Mouse (Mus musculus) neural tube, embryonic 10.5 days (tissue): ENCODE results near the gene Cox14.
"Not testable (repeated sequence)": the region's sequence is repeated elsewhere in the genome, so short reads cannot be mapped to it uniquely, and the experiment has no call there.

Experiments
- DNase-seq: peaks from one replicate; pipeline ENCODE4 v3.0.0-alpha.2; 2017; ENCODE audit warnings: low spot score; ENCODE audit errors: extremely low spot score

Cox14 gene

GRCm38 (mm10) chr15:99724292-99725021, 961 bp upstream of the Cox14 start:
- DNase-seq, result peak; percentile 64

DNA sequence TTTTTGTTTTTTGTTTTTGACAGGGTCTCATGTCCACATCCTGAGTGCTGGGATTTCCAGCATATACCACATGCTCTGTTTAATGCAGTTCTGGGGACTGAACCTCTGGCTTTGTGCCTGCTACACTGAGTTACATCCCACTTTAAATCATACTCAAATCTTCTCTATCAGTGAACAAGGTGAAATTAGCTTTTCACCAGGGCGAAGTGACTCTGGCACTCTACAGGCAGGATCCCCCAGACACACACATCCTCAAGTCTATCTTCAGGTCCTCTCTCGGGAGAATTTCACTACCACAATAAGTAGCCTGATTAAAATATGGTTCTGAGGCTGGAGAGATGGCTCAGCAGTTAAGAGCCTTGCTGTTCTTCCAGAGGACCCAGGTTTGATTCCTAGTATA, 1.1 kb downstream of the Cox14 start:
- DNase-seq, result no peak

DNA sequence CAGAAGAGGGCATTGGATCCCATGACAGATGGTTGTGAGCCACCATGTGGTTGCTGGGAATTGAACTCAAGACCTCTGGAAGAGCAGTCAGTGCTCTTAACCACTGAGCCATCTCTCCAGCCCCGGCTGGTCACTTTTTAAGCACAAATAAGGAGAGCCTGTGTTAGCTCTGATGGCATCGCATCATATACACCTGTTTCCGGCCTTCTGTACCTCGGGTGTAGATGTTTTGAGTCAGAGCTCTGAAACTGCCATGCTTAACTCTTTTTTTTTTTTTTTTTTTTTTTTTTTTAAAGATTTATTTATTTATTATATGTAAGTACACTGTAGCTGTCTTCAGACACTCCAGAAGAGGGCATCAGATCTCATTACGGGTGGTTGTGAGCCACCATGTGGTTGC, 1.6 kb downstream of the Cox14 start:
- not testable (repeated sequence) for DNase-seq

DNA sequence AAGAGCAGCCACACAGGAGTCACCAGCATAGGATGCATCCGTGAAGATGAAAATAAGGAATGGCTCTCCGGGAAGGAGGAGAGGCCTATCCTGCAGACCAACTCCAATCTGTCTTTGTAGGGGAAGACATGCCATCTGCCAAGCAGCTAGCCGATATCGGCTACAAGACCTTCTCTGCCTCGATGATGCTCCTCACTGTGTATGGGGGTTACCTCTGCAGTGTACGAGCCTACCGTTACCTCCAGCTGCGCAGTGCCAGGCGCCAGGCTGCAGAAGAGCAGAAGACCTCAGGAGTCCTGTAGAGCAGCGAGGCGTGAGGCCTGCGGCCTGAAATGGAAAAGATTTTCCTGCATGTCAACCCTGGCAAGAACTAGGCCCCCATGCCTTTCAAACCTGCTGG, 2.1 kb downstream of the Cox14 start:
- DNase-seq, result no peak

DNA sequence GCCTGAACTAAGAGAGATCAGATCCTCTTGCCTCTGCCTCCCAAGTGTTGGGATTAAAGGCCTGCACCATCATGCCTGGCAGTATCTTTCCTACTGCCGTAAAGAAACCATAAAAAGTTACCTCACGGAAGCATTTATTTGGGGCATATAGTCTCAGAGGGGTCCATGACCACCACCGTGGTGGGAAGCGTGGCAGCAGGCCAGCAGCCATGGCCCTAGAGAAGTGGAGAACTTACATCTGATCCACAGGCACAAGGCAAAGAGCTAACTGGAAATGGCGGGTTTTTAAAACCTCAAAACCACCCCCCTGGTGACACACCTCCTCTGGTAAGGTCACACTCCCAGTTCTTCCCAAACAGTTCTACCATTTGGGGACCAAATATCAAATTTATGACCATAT, 2.8 kb downstream of the Cox14 start:
- no peak for DNase-seq

GRCm38 (mm10) chr15:99729056-99729783, 3.8 kb downstream of the Cox14 start:
- DNase-seq, result no peak

- DNase-seq, result no peak
These were observed 5.7 kb downstream of the Cox14 start for GRCm38 (mm10) chr15:99731167-99731566.

GRCm38 (mm10) chr15:99731678-99732077, 6.3 kb downstream of the Cox14 start:
- DNase-seq, result no peak

GRCm38 (mm10) chr15:99733186-99733585, 7.8 kb downstream of the Cox14 start:
- no peak for DNase-seq

DNA sequence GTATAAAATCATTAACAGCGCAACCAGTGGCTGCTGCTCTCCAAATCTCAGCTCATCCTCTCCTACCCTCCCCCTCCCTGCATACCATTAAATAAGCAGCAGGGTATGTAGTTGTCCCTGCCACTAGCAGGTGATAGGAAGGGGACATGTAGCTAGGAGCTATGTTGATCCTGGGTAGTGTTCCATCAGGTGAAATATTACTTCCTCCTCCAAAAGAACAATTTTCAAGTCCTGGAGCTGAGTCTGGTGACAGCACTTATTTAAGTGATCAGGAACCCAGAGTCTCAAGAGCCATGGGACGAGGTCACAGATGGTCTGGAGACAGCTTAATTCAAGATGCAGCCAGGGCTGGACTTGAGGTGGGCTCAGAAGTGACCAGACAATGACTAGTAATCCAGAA, 10.2 kb downstream of the Cox14 start:
- DNase-seq, result no peak

GRCm38 (mm10) chr15:99736675-99737074, 11.3 kb downstream of the Cox14 start:
- no peak for DNase-seq

DNA sequence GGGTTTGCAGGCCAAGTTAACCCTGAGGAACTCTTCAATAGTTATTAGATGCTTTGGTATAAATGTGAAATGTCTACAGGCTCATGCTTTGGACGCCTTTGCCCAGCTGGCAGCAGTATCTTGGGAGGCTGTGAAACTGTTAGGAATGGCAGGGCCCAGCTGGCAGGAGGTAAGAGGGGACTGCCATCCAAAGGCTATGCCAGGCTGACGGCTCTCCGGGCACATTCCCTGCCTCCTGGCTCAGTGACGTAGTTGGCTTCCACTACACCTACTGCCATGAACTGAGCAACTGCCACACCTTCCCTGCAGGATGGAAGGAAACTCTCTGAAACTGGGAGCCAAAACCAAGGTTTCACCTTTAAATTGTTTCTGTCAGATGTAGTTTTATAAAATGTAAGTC, 14.8 kb downstream of the Cox14 start:
- no peak for DNase-seq

- no peak for DNase-seq
These were observed 28.8 kb downstream of the Cox14 start for GRCm38 (mm10) chr15:99754204-99754603.

- DNase-seq, result no peak
These were observed 42.0 kb downstream of the Cox14 start for GRCm38 (mm10) chr15:99767467-99767866.

- DNase-seq, result no peak
These were observed 43.3 kb downstream of the Cox14 start for GRCm38 (mm10) chr15:99768761-99769160.

DNA sequence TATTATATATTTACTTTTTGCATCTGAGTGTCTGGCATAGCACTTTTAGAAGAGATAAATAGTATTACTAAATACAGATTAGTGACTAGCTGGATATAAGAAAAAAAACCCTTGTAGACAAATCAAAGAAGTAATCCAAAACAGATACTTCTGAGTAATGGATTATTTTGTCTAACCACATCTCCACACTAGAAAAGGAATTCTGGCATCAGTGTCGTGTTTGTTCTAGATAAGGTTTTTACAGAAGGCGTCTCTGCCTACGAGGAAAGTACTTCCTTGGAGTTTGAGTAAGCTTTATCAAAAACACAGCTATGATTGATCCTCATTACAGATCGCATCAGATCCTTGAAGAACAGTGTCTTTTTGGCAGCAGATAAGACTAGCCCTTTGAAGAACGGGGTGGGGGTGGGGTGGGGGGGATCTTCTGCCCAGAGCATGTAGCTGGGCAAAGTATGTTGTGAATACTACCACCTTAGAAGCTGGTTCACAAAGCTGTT, 45.6 kb downstream of the Cox14 start:
- DNase-seq, result no peak

DNA sequence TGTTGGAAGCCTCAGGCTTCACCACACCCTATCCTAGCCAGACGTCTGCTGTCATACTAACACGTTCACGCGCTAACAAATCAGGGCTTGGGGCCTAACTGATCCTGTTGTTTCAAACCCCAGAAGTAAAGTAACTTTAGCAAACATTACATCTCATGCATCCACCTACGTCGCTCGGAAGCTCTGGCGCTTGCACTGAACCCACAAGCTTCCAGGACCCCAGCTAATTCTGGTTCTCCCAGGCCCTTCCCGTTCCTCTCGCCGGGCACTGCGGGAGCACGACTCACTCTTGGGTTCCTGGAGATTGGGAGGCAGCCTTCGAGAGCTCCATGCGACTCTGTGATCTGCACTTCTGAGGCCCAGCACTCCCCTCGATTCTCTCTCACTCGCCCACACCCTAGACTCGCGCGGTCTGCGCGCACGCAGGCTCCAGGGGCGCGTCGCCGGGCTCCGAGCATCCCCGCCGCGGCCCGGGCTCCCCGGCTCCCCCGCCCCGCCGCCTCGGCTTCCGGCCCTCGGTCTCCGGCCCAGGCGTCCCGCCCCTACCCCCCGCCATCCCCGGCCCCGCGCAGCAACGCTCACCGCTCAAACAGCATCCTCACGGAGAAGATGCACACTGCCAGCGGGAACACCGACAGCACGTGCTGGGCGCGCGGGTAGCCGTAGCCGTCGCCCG, 46.3 kb downstream of the Cox14 start:
- no peak for DNase-seq

DNA sequence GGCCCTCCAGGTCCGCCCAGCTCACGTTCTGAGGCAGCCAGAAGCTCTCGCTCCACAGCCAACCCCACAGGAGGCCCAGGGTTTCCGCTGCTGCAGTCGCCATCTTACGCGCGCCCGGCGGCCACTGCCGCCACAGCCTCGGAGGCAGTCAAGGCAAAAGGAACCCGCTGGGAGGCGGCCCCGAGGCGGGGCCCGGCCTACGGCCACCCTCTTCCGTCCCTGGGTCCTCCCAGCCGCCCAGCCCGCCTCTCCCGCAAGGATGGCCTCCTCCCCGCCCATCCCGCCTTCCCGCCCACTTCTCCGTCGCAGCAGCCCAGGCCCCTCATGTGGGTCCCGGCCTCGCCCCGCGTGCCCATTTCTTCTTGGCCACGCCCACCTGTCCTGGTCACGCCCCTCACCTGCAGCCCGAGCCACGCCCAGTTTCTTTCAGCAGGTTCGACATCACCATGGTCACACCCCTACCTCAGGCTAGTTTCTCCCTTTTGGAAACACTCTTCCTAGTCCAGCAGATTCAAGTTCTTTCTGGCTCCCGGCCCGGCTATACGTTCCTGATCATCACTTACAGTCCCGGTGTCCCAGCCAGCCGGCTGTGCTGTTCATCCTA, 47.0 kb downstream of the Cox14 start:
- peak; percentile 89 for DNase-seq

GRCm38 (mm10) chr15:99772881-99772924, 47.3 kb downstream of the Cox14 start, which contains the start of gene Cers5:
Cers5 (minus strand) TSS chr15:99772885.
- DNase-seq, result not testable (repeated sequence)

DNA sequence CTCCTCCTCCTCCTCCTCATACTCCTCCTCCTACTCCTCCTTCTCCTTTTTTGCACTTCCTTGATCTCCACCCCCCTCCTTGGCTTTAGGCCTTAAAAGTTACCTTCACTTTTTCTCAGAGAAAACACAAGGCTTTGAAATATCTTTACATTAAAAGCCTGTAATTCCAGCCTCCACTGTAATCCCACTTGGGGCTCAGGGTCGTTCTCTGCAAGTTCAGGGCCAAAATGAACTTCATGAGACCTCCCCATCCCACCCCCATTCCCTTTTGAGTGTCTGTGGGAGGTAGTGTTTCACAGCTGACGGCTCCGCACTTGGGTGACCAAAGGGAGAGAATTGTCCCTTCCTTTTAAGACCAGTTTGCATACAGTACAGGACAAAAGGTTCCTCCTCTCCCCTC, 47.5 kb downstream of the Cox14 start:
- no peak for DNase-seq
